In the genomic region with DNA sequence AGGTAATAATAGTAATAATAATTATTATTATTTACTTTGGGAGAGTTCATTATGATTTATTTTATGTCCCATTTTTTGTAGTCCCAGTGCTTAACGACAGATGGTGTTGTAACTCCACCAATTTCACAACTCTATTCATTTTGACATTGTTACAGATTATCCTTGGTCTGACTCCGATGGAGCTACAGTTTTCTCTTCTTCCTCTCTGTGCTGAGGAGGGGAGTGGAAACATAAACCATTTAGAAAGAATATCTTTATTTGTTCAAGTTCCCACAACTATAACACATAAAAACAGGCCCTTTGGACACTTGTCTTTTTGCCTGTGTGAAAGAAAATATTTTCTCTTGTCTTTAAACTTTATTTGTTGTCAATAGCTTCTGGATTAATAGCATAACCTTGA, we compare ENCODE assay signal across 12 mouse cellular contexts. TPM values are rescaled to one million over a fixed set of nuclear protein-coding genes. Genes with fewer than 3 reads are reported as not detected.
DNase-seq lines count a peak whose midpoint lies in the region; ATAC-seq and TF ChIP-seq lines count a peak whose summit lies in the region.
"Had no signal": no experiment of that assay in that cellular context is flagged by ENCODE, and none has a peak within 500 bp of the region (broad histone marks: within the 10 kb centered on the region; RNA-seq: fewer than 3 reads in every experiment).

No protein-coding gene starts in this region.

- H3K27me3 ChIP-seq in intestine, postnatal 0 days (replicated peaks; ENCODE audit: control insufficient read depth, insufficient read depth, low read length): peaks cover 36% of the 10 kb centered on the region
- peaks cover 3% of the 10 kb centered on the region; the same call in 1 of the 2 replicates for H3K27me3 ChIP-seq in intestine, embryonic 15.5 days (replicated peaks)
- H3K27me3 ChIP-seq in lung, embryonic 14.5 days (ENCODE audit: insufficient read depth, low read length): peaks cover 8% of the 10 kb centered on the region; the same call in 1 of the 2 replicates
- H3K27me3 ChIP-seq: lung, embryonic 15.5 days had no signal

- H3K9me3 ChIP-seq in intestine, postnatal 0 days (ENCODE audit: control insufficient read depth): no peaks in the 10 kb centered on the region
- H3K9me3 ChIP-seq in intestine, embryonic 15.5 days: no peaks in the 10 kb centered on the region
- H3K9me3 ChIP-seq in lung, embryonic 14.5 days (ENCODE audit: low read depth, low read length): no peaks in the 10 kb centered on the region
- H3K9me3 ChIP-seq: embryonic facial prominence, embryonic 13.5 days; lung, embryonic 15.5 days had no signal

- H3K9ac ChIP-seq in intestine, postnatal 0 days (ENCODE audit: low read depth, low read length): no peak overlapping the region
- no peak overlapping the region for H3K9ac ChIP-seq in intestine, embryonic 15.5 days
- H3K9ac ChIP-seq in lung, embryonic 14.5 days: no peak overlapping the region
- H3K9ac ChIP-seq: embryonic facial prominence, embryonic 13.5 days; lung, embryonic 15.5 days had no signal

- ATAC-seq in intestine, postnatal 0 days: no peak
- no peak for ATAC-seq in intestine, embryonic 15.5 days
- ATAC-seq in lung, embryonic 14.5 days (ENCODE audit: insufficient read depth): no peak

- H3K36me3 ChIP-seq in intestine, postnatal 0 days (ENCODE audit: control insufficient read depth, insufficient read depth): no peaks in the 10 kb centered on the region
- H3K36me3 ChIP-seq in intestine, embryonic 15.5 days: no peaks in the 10 kb centered on the region
- H3K36me3 ChIP-seq in lung, embryonic 14.5 days (ENCODE audit: insufficient read depth): no peaks in the 10 kb centered on the region
- H3K36me3 ChIP-seq: embryonic facial prominence, embryonic 13.5 days; lung, embryonic 15.5 days had no signal

- no peak overlapping the region for H3K4me2 ChIP-seq in intestine, postnatal 0 days (replicated peaks; ENCODE audit: low read depth)
- H3K4me2 ChIP-seq in intestine, embryonic 15.5 days (replicated peaks): no peak overlapping the region
- no peak overlapping the region for H3K4me2 ChIP-seq in lung, embryonic 14.5 days

- TF ChIP-seq CTCF in intestine, postnatal 0 days (IDR thresholded peaks at IDR 0.05; ENCODE audit: low read depth): peak; percentile 62
- peak; percentile 56 for TF ChIP-seq CTCF in lung, embryonic 14.5 days (IDR thresholded peaks at IDR 0.05; ENCODE audit: low read depth)

- DNase-seq in cerebellum, postnatal 14 days: peak; percentile 23 to 49
- no peak for DNase-seq in cerebellum, adult 9-11 months
- peak; percentile 17 for DNase-seq in Muller cell, postnatal 12 days (ENCODE audit: inconsistent ontology term)
- DNase-seq in lung, embryonic 14.5 days: peak; percentile 76
- DNase-seq in right cerebral cortex, postnatal 36 days (ENCODE audit: low spot score in 2 of 2): no peak
- no peak for DNase-seq in layer of hippocampus, adult 8-10 months (ENCODE audit: low spot score in 2 of 2)
- DNase-seq: kidney, postnatal 10 days had no signal

- WGBS in intestine, postnatal 0 days: 11% methylated on average over 2 of the region's 2 CpGs
- 6% methylated on average over 2 of the region's 2 CpGs for WGBS in intestine, embryonic 15.5 days
- 2% methylated on average over 2 of the region's 2 CpGs for WGBS in lung, embryonic 14.5 days

- H3K27ac ChIP-seq in intestine, postnatal 0 days (ENCODE audit: low read depth, low read length): no peak overlapping the region
- no peak overlapping the region for H3K27ac ChIP-seq in intestine, embryonic 15.5 days
- no peak overlapping the region for H3K27ac ChIP-seq in lung, embryonic 14.5 days (ENCODE audit: low read depth)
- H3K27ac ChIP-seq: embryonic facial prominence, embryonic 13.5 days had no signal

- H3K4me1 ChIP-seq in intestine, postnatal 0 days (replicated peaks; ENCODE audit: control insufficient read depth, insufficient read depth, low read length): no peaks in the 10 kb centered on the region
- H3K4me1 ChIP-seq in intestine, embryonic 15.5 days (replicated peaks): peaks cover 12% of the 10 kb centered on the region; the same call in 1 of the 2 replicates
- H3K4me1 ChIP-seq in lung, embryonic 14.5 days (ENCODE audit: insufficient read depth): peaks cover 4% of the 10 kb centered on the region

- no peak overlapping the region for H3K4me3 ChIP-seq in intestine, postnatal 0 days (ENCODE audit: low read depth, low read length)
- H3K4me3 ChIP-seq in intestine, embryonic 15.5 days (replicated peaks): no peak overlapping the region
- H3K4me3 ChIP-seq in lung, embryonic 14.5 days (ENCODE audit: low read depth, low read length): no peak overlapping the region

RNA-seq across cellular contexts. Expression of a gene that starts 4.1 kb away (rescaled TPM):
- 5.4 and 5.5 TPM in 2 replicates for polyA plus RNA-seq in intestine, postnatal 0 days (2015; fragmentation: Nextera tagmentation; extraction: Ambion mirVana)
- 15.7 and 18.2 TPM in 2 replicates for polyA plus RNA-seq in intestine, embryonic 15.5 days (2015; fragmentation: Nextera tagmentation; extraction: Ambion mirVana)
- 82.6 and 85.7 TPM in 2 replicates for polyA plus RNA-seq in lung, embryonic 14.5 days (2014; fragmentation: Nextera tagmentation; extraction: Ambion mirVana)
- total RNA-seq in layer of hippocampus, adult 8-10 months (2022): 1 to 10 TPM; 1.6 to 2.9 (median 2.5) TPM
- total RNA-seq: MEL had no signal

Comparison
In these comparisons a context has a peak if more than half of its experiments do, and no peak if none do; other contexts are left out.
1. DNase-seq: peak in cerebellum, postnatal 14 days (2 of 2), Muller cell, postnatal 12 days (single experiment) and lung, embryonic 14.5 days (single experiment); none in cerebellum, adult 9-11 months (single experiment), right cerebral cortex, postnatal 36 days (0 of 2) and layer of hippocampus, adult 8-10 months (0 of 2).